Mouse (Mus musculus) CD4-positive naive resting alpha-beta T cell, adult 57 days (primary cell): Measurements from ENCODE around the gene Ubtf. TPM values are rescaled to one million over a fixed set of nuclear protein-coding genes. Genes with fewer than 3 reads are reported as not detected.

Source experiments
- total RNA-seq: library from RNA; stranded (reverse); gene quantifications from one replicate; pipeline ENCODE4 v1.2.4, GENCODE M21; 2023

Ubtf gene
- 126 TPM for total RNA-seq

DNA sequence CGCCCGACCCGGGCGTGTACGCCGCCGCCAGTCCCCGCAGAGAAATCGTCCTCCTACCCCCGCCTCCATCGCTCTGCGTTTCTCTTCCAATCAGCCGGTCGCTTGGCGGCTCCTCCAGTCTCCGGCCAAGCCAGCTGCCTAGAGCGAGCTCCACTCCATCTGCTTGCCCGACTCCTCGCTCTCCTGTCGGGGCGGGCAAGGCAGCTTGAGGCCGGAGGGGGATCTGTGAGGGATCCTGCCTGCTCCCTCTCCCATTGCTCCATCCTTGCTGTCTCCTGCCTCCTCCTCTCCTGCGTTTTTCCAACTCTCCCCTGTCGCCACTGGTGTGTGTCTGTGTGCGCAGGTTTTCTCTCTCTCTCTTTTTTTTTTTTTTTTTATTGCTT lies at the start of gene Ubtf:
TSS of gene Ubtf (minus strand) at position 333 of the 383 bp plus-strand sequence.

DNA sequence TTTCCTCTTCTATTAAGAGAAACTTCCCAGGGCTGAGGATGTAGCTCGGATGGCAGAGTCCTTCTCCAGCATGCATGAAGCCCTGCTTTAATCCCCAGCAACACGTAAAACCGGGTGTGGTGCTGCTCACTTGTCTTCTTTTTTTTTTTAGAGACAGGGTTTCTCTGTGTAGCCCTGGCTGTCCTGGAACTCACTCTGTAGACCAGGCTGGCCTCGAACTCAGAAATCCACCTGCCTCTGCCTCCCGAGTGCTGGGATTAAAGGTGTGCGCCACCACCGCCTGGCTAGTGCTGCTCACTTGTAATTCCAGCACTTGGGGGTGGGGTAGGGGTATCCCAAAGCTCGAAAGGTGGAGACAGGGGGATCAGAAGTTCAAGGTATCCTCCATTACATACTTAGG lies 46.6 kb upstream of the Ubtf start, which contains the start of gene Slc4a1:
TSS of gene Slc4a1 (minus strand) at position 101 of the 400 bp plus-strand sequence.

DNA sequence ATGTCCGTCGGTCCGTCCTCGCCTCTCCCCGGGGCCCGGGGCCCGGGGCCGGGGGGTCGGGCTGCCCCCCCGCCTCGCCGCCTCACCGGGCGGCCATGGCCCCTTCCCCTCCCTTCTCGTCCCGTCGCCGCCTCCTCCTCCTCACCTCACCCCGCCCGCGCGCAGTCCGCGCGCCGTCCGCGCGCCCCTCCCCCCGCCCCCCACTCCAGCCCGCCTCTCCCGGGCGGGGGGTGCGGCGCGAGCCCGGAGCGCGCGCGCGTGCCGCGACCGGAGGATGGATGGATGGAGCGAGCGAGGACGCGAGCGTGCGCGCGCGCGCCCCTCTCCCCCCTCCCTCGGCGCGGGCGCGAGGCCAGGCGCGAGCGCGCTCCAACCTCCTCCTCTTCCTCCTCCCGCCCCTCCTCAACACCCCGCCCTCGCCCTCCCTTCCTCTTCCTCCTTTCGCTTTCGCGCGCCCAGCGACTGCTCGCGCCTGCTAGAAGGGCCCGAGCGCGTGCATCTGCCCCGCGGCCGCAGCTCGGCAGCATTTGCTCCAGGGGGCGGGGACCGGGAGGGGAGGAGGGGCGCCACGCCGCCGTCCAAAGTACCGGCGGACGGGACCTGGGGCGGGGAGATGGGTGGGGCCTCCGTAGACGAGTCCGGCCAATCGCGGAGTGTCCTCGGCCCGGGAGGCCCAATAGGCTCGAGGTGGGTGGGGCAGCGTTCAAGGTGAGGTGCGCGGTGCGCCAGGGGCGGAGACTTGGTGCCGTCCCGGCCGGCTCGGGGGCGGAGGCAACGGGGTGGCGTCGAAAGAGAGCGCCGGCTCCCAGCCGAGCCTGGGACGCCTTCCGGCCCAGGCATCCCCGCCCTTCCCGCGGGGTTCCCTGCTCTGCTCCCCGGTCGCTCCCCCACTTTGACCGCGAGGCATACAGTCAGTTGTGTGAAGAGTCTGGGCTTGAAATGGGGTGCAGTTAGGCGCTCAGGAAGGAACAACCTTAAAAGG lies 22.8 kb downstream of the Ubtf start, which contains the start of gene Atxn7l3:
TSS of gene Atxn7l3 (minus strand) at position 141 of the 982 bp plus-strand sequence.

DNA sequence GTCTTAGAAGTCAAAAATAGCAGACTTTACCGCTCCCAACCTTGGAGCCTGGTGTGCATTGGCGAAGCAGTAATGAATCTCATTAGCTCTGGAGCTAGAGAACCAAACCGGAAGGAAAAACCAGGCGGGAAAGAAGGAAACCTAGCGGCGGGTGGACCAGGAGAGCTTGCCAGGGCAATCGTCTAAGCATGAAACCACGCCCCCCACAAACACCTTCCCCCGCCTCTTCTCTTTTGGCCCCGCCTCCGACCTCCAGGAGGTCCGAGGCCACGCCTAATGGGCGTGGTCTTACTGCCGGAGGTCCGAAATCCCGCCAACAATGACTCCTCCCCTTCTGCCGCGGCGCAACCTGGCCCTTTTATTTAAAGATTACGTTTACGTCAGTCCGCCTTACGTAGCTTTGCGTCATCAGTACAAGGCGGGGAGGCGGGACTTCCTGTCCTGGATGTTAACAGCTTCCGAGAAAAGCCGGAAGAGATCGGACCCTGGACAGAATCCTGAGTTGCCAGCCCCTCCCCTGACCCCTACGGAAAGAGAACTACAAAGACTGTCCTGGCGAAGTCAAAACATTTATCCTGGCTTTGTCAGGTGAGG lies 34.9 kb downstream of the Ubtf start, which contains the start of gene Tmub2:
TSS of gene Tmub2 (plus strand) at position 431 of the 594 bp plus-strand sequence.

DNA sequence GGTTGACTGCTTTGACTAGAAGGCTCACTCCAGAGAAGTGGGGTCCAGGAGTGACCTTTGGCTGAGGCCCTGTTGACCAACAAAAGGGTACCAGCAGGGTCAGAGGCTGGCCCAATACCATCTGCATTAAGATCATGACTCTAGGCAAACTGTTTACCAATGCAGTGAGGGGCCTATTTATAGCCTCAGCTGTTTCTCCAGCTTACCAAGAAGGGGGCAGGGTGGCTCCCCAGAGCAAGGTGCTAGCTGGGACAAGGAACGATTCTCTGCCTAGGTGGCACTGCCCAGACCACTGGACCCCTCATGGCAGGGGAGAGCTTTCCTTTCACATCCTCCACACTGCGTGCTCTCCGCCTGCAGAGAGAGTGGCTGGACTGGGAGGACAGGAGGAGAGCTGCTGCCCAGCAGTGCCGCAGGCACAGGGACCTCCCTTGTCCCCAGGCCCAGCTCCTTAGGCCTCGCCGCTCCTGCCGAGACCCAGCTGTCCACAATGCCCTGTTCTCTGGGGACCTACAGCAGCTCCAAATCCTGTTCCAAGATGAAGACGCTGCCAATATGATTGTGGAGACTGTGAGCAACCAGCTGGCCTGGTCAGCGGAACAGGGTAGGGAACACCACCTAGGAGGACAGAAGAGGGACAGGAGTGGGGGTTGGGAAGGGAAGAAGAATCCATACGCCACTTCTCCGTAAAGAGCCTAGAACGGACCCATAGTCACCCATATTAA lies 50.9 kb downstream of the Ubtf start, which contains the start of gene Asb16:
TSS of gene Asb16 (plus strand) at position 224 of the 725 bp plus-strand sequence.

Other genes with a start within 250 kb of the Ubtf start
- gene Mpp2, start 231.2 kb downstream of the Ubtf start, total RNA-seq: 2.8 TPM
- gene Ppy, start 218.4 kb downstream of the Ubtf start, total RNA-seq: not detected
- gene Pyy, start 211.9 kb downstream of the Ubtf start, total RNA-seq: not detected
- gene Nags, start 174.2 kb downstream of the Ubtf start, total RNA-seq: not detected
- 11.1 TPM for gene Tmem101, start 163.3 kb downstream of the Ubtf start, total RNA-seq
- 48.7 TPM for gene Lsm12, start 134.4 kb downstream of the Ubtf start, total RNA-seq
- 29.7 TPM for gene G6pc3, start 130.1 kb downstream of the Ubtf start, total RNA-seq
- gene Hdac5, start 89.6 kb downstream of the Ubtf start, total RNA-seq: 147 TPM
- gene BC030867, start 70.9 kb downstream of the Ubtf start, total RNA-seq: not detected
- gene Asb16, start 51.0 kb downstream of the Ubtf start, total RNA-seq: not detected
- 36.2 TPM for gene Tmub2, start 34.8 kb downstream of the Ubtf start, total RNA-seq
- gene Atxn7l3, start 23.1 kb downstream of the Ubtf start, total RNA-seq: 80.0 TPM
- 0.74 TPM for gene Slc4a1, start 46.5 kb upstream of the Ubtf start, total RNA-seq
- 4.7 TPM for gene Rundc3a, start 73.7 kb upstream of the Ubtf start, total RNA-seq
- 37.5 TPM for gene Slc25a39, start 88.2 kb upstream of the Ubtf start, total RNA-seq
- 16.7 TPM for gene Grn, start 110.6 kb upstream of the Ubtf start, total RNA-seq
- 0.18 TPM for gene Fam171a2, start 127.9 kb upstream of the Ubtf start, total RNA-seq
- gene Itga2b, start 150.4 kb upstream of the Ubtf start, total RNA-seq: 20.9 TPM
- 58.4 TPM for gene Gpatch8, start 236.7 kb upstream of the Ubtf start, total RNA-seq